Mouse (Mus musculus) left cerebral cortex, adult 8-10 months (tissue): ENCODE results near the gene Ugt1a10. TPM values are rescaled to one million over a fixed set of nuclear protein-coding genes. Genes with fewer than 3 reads are reported as not detected.
"Not testable (repeated sequence)": the region's sequence is repeated elsewhere in the genome, so short reads cannot be mapped to it uniquely, and the experiment has no call there.

Experiments used
- DNase-seq, 2 experiments: peaks; one replicate each; pipeline ENCODE4 v3.0.0; 2022; ENCODE audit warnings: low spot score in 2 of 2
- total RNA-seq, 4 experiments: library from RNA; stranded (reverse); gene quantifications; 2 replicates each; pipeline ENCODE4 v1.2.4; 2022

Gene Ugt1a10
- total RNA-seq = not detected

DNA sequence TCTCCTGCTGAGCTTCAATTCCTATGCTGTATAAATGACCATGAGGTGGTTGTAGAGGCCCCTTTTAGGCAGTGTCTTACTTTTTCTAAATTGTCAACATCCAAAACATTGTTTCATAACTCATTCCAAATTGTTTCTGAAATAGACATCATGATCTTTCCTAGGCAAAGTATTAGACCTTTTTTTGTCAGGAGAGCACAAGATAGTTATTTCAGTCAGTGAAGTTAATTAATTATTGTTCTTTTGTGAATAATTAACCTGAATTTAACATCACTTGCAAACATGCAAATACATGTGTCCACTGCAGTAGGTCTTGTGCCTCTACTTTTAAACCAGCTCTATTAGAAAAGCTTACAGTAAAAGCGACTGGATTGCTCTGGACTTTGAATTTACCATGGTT, at the start of gene Ugt1a10:
Ugt1a10 (plus strand) TSS at position 301 of the 400 bp plus-strand sequence.
- no peak for DNase-seq

- DNase-seq = no peak
These were observed 47.4 kb upstream of the Ugt1a10 start for GRCm38 (mm10) chr1:88007692-88008210.

DNA sequence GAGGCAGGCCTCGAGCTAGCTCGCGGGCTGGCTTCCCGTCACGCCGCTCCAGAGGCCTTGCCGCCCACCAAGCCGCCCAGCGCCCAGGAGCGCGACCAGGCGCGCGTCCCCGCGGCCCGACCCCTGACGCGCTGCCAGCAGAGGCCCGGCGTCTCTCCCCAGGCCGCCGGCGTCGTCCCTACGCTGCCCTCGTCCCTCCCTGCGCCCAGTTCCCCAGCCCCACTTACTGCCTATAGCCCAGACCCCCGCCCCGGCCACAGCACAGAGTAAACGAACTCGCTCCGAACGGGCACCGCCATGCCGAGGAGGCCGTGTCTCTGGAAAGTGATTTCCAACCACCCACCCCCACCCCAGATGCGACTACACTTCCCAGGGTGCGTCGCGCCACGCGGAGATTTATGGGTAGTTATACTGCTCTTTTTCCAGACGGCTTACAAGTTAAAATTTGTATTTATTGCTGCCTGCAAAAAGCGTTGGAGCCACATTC, 46.9 kb upstream of the Ugt1a10 start, which contains the start of gene Usp40:
Usp40 (minus strand) TSS at position 341 of the 487 bp plus-strand sequence.
- DNase-seq = peak; percentile 63 to 71

DNA sequence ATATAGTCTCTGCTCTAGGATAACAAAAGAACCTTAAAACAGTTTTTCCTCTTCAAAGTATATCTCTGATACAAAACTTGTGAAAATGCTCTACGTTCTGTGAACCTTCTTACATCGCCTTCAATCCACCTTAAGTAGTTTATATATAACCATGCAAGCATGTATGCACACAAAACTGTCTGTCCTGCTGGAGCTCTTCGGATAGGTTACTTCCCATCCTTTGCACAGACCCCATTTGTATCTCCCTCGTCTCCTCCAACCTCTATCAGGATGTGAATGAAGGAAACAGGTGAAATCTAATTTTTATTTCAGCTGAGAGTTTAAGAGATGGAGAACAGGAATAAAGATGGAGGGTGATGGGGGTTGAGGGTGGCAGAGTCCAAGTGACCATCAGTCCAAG, 46.5 kb upstream of the Ugt1a10 start:
- no peak for DNase-seq

GRCm38 (mm10) chr1:88009521-88009920, 45.7 kb upstream of the Ugt1a10 start:
- DNase-seq = no peak

DNA sequence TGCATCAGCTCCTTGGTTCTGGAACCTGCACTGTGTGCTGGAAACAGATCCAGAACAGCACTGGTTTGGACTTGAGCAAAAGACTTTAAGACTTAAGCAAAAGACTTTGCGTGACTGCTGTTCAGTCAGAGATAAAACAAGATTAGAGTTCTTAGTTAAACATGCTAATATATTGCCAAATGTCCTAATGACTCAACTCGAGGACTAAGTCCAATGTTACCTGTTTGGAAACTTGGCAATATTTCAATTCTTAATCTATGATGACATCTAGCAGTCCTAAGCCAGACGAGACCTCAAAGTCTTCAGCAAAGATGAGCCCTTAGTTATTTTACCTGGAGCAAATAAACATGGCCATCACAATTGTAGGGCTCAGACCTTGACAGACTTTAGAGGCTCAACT, 41.5 kb upstream of the Ugt1a10 start:
- DNase-seq = no peak

DNA sequence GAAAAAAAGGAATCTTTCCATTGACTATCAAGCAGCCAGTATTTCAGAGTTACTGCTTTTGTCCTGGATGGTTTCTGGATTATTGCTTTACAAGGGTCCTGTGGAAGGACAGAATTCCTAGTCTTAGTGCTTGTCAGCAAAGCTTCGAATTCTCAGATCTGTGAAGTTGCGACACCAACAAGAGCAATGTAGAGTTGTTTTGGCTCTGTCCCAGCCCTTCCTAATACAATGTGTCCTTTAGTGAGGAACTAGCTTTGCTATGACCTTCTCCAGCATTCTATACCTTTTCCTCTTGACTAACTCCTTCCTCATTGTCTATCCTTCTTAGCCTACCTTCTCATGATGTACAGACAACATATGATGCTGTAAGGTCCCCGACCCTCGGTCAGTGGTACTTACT, 41.0 kb upstream of the Ugt1a10 start:
- DNase-seq = no peak

DNA sequence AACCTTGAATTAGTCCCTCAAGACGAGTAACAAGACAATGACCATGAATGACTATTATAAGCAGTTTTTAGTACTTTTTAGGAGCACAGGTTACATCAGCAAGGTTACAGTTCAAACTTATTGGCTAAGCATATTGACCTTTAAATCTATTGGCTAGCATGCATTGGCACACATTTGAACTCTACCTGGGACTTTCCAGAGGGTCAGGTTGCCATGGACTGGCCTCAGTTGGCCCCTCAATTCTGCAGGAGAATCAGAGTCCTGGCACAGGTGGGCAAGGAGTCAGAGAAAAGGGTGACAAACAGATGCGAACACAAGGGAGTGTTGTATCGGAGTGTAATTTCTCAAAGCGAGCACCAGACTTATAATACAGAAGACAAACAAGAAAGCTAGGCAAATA, 40.5 kb upstream of the Ugt1a10 start:
- DNase-seq = no peak

- DNase-seq = no peak
These were observed 39.8 kb upstream of the Ugt1a10 start for GRCm38 (mm10) chr1:88015371-88015770.

GRCm38 (mm10) chr1:88025244-88025643, 29.9 kb upstream of the Ugt1a10 start:
- not testable (repeated sequence) for DNase-seq

- DNase-seq = not testable (repeated sequence)
These were observed 12.1 kb upstream of the Ugt1a10 start for GRCm38 (mm10) chr1:88043044-88043443.

GRCm38 (mm10) chr1:88044832-88045437, 10.3 kb upstream of the Ugt1a10 start:
- DNase-seq = not testable (repeated sequence)

DNA sequence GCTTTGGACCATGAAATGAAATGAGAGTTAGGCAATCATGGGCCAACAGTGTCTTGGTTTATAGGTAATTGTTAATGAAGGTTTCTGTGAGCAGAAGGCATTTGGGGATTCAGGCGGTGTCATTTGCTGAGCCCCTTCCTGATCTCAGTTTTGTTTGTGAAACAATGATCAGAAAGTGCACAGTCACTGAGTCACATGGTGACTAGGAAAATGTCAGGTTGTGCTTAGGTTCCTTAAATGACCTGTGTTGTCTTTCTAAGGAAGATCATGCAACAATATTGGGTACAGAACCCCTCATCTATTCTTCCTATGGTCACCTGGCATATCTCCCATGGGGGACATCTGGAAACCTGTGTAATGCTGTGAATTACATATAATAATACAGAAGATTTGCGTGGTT, 7.8 kb upstream of the Ugt1a10 start:
- DNase-seq = not testable (repeated sequence)

DNA sequence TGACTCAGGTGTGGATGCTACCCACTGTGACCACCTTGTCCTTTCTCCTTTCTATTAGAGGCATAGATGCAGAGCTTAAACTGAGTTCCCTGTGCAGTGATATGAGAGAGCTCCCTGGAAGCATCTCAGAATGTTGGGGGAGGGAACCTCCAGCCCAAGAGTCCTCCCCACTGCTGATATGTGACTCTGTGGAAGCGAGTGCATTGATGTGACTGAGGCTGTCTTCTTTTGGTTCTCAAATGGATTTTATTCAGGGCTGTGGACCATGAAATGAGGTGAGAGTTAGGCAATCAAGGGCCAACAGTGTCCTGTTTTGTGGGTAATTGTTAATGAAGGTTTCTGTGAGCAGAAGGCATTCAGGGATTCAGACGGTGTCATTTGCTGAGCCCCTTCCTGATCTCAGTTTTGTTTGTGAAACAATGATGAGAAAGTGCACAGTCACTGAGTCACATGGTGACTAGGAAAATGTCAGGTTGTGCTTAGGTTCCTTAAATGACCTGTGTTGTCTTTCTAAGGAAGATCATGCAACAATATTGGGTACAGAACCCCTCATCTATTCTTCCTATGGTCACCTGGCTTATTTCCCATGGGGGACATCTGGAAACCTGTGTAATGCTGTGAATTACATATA, 11.4 kb downstream of the Ugt1a10 start:
- DNase-seq = not testable (repeated sequence)

GRCm38 (mm10) chr1:88070495-88070894, 15.3 kb downstream of the Ugt1a10 start, which contains the start of gene Ugt1a9:
Gene Ugt1a9, plus strand, starts transcription at chr1:88070800.
- DNase-seq = no peak

GRCm38 (mm10) chr1:88070902-88071301, 15.7 kb downstream of the Ugt1a10 start:
- DNase-seq = no peak

- no peak for DNase-seq
These were observed 19.3 kb downstream of the Ugt1a10 start for GRCm38 (mm10) chr1:88074471-88074870.

- no peak for DNase-seq
These were observed 21.9 kb downstream of the Ugt1a10 start for GRCm38 (mm10) chr1:88077128-88077527.

GRCm38 (mm10) chr1:88081670-88082069, 26.5 kb downstream of the Ugt1a10 start:
- DNase-seq = no peak

GRCm38 (mm10) chr1:88086125-88086524, 30.9 kb downstream of the Ugt1a10 start:
- no peak for DNase-seq

DNA sequence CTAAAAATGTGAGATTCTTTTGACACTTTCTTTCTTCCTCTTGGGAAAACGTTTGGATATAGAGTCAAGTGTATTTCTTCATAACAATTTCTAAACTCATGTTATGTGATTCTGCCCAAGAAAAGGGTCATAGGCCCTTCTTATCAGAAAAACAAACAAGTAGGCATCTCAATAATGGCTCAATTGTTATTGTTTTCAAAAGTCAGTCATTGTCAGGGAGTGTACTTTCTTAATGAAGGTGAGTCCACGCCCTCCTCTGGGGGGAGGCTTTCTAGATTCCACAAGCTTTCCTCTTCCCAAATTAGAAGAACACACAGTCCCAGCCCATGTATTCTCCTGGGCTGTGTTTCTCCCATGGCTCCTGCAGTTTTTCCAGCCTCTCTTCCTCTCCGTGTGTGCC, 32.3 kb downstream of the Ugt1a10 start, which contains the start of gene Ugt1a8:
Ugt1a8 (plus strand) TSS at position 301 of the 400 bp plus-strand sequence.
- DNase-seq = no peak

DNA sequence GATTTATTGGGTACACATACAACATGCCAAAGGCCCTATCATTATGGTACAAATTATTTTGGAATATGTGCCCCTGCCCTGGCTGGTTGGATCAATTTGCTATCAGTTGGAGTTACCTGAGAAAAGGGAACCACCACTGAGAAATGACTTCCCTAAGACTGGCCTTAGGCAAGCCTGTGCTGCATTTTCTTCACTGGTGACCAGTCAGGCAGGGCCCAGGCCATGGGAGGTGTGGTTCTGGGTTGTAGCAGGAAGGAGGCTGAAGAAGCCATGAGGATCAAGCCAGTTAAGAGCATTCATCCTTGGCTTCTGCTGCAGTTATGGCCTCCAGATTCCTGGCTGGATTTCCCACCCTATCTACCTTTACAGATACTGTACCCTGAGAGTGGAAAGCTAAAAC, 37.2 kb downstream of the Ugt1a10 start:
- DNase-seq = no peak

- not testable (repeated sequence) for DNase-seq
These were observed 39.1 kb downstream of the Ugt1a10 start for GRCm38 (mm10) chr1:88094270-88094676.
